Mouse (Mus musculus) embryonic facial prominence, embryonic 15.5 days (tissue): ENCODE data around the gene Golt1a. TPM values are rescaled to one million over a fixed set of nuclear protein-coding genes. Genes with fewer than 3 reads are reported as not detected.
A peak's percentile ranks its signal among the peaks of the same experiment; 100 is the strongest.

Source experiments
- ATAC-seq: fragments of 200-750 bp; cut with Nextera tagmentation; 2 replicates; pipeline ENCODE4 v1.8.0; 2017; ENCODE audit warnings: low read depth, moderate TSS enrichment; ENCODE audit not compliant: insufficient number of reproducible peaks, low FRiP score, low TSS enrichment
- H3K27ac ChIP-seq: fragments of 300-500 bp; sonication (generic); replicated peaks from 2 replicates; pipeline ENCODE4 v1.5.1; 2015; ENCODE audit warnings: mild to moderate bottlenecking, inconsistent platforms
- H3K27me3 ChIP-seq: fragments of 300-500 bp; sonication (generic); 2 replicates; pipeline ENCODE4 v1.6.1; 2015; ENCODE audit warnings: inconsistent platforms
- H3K36me3 ChIP-seq: fragments of 300-500 bp; sonication (generic); 2 replicates; pipeline ENCODE4 v1.6.1; 2015; ENCODE audit warnings: mild to moderate bottlenecking, inconsistent platforms
- H3K4me1 ChIP-seq: fragments of 300-500 bp; sonication (generic); 2 replicates; pipeline ENCODE4 v1.6.1; 2015; ENCODE audit warnings: inconsistent platforms
- H3K4me2 ChIP-seq: fragments of 300-500 bp; sonication (generic); replicated peaks from 2 replicates; pipeline ENCODE4 v1.6.1; 2015; ENCODE audit warnings: mild to moderate bottlenecking, inconsistent platforms
- H3K4me3 ChIP-seq: fragments of 300-500 bp; sonication (generic); replicated peaks from 2 replicates; pipeline ENCODE4 v1.5.1; 2015; ENCODE audit warnings: mild to moderate bottlenecking, inconsistent platforms
- H3K9ac ChIP-seq: fragments of 300-500 bp; sonication (generic); 2 replicates; pipeline ENCODE4 v1.6.1; 2015; ENCODE audit warnings: inconsistent platforms
- H3K9me3 ChIP-seq: fragments of 300-500 bp; sonication (generic); replicated peaks from 2 replicates; pipeline ENCODE4 v1.6.1; 2016; ENCODE audit warnings: inconsistent platforms
- WGBS: fragments of 180-500 bp; shearing (Covaris S2); methylation state at CpG from one replicate; pipeline ENCODE4 v1.1.7; 2015; 5-methylcytosine and 5-hydroxymethylcytosine counted together
- polyA plus RNA-seq: library from polyadenylated mRNA; unstranded; fragments of >200 nt; fragmentation: Nextera tagmentation; extraction: Ambion mirVana; gene quantifications from 2 replicates; pipeline ENCODE4 v1.2.1, GENCODE M21; 2015

Gene Golt1a
- polyA plus RNA-seq, 1 experiment from 2014 or later: 0.48 TPM

DNA sequence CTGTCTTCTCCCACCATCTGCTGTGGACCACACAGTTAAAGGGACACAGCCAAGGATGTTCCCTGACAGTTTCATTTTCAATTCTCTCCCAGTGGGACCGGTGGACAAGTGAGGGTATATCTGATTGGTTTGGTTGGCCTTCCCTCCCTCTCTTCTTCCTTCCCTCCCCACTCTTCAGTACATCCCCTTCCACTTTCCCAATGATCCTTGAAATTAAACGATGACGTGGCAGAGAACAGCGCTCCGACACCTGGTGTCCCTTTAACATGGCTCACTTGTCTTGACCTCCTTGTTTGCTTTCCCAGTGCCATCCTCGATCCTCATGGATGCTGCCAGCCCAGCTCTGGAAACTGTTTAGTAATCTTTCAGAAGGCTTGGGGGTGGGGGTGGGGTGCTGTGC, 31.1 kb upstream of the Golt1a start:
- H3K27ac ChIP-seq: no peak overlapping the region
- no peaks in the 10 kb centered on the region for H3K9me3 ChIP-seq
- no peaks in the 10 kb centered on the region for H3K27me3 ChIP-seq
- H3K9ac ChIP-seq: no peak overlapping the region
- WGBS: 77% methylated on average over 6 of the region's 6 CpGs
- H3K4me1 ChIP-seq: no peaks in the 10 kb centered on the region
- no peak overlapping the region for H3K4me3 ChIP-seq
- no peak for ATAC-seq
- H3K4me2 ChIP-seq: no peak overlapping the region
- H3K36me3 ChIP-seq: no peaks in the 10 kb centered on the region

DNA sequence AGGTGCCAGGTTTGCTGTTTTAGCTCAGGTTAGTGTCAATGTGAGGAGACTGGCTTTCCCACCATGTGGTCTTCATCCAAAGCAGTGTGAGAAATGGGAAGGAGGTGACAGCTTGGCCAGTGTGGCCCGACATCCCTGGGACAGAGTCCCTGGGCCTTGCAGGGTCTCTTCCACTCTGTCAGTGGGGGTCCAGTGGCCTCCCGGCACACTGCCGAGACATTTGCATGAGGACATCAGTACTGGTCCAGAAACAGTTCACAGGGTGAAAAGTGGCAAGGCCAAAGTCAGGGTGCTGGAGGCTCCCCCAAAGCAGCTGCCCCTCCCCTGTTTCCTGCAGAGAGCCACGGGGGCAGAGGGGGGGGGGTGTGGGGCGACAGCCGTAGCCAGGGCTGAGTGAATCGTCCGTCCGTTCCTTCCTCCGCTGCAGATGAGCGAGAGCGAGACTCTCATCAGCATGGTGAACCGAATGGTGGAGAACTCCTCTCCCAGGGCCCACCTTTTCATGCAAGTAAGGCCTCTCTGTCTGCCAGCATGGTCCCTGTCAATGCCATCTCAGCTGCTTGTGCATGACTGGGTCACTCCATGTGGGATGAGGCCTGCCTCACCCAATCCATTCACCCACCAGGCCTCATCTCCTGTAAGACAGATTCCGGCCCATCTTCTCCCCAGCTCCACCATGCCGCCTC, 30.5 kb upstream of the Golt1a start:
- Histone ChIP-seq H3K27ac (no peak overlapping the region), H3K9ac (no peak overlapping the region), H3K9me3 (no peaks in the 10 kb centered on the region), H3K27me3 (no peaks in the 10 kb centered on the region), H3K4me1 (no peaks in the 10 kb centered on the region), H3K4me3 (no peak overlapping the region), H3K4me2 (no peak overlapping the region), H3K36me3 (no peaks in the 10 kb centered on the region)
- WGBS: 76% methylated on average over 15 of the region's 15 CpGs
- no peak for ATAC-seq

DNA sequence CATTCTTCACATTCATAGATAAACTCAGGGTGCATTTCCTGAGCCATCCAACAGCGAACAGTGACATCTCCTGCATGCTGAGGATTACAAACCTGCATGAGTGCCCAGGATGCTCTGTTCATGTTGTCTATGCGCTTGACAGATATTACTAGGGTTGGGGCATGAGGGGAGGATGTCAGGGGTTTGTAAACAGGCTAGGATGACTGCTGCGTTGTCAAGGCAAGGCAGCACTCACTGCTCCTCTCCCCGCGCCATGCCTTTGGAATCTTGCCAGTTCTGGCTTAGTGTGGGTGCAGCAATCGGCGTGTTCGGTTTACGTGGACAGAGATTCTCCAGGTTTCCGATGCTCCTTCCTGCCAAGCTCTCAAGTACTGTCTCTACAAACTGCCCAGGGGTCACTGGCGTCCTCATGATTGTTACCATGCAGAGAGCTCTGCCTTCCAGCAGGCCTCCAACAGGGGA, 29.9 kb upstream of the Golt1a start:
- Histone ChIP-seq H3K9me3 (no peaks in the 10 kb centered on the region), H3K9ac (no peak overlapping the region), H3K27ac (no peak overlapping the region), H3K36me3 (no peaks in the 10 kb centered on the region), H3K4me1 (no peaks in the 10 kb centered on the region), H3K27me3 (no peaks in the 10 kb centered on the region), H3K4me3 (no peak overlapping the region), H3K4me2 (no peak overlapping the region)
- no peak for ATAC-seq
- WGBS: 60% methylated on average over 11 of the region's 11 CpGs

DNA sequence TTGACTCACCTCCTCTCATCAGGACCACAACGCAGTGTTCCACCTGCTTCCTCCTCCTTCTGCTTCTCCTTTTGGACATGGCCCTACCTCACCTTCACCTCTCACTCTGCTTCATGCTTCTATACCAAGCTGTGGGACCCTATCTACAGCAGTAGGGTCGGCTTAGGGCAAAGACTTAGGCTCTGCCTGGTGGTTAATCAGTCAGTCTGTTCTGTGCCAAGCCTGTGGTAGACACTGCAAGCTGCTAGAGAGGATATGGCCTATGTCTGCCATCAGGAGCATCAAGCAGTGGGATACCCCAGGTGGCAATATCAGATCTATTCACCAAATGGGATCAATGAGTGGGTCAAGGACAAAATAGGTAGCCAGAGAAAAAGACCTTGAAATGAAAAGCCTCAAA, 29.1 kb upstream of the Golt1a start:
- H3K4me1 ChIP-seq: no peaks in the 10 kb centered on the region
- no peak overlapping the region for H3K4me3 ChIP-seq
- WGBS: 76% methylated on average over 2 of the region's 2 CpGs

DNA sequence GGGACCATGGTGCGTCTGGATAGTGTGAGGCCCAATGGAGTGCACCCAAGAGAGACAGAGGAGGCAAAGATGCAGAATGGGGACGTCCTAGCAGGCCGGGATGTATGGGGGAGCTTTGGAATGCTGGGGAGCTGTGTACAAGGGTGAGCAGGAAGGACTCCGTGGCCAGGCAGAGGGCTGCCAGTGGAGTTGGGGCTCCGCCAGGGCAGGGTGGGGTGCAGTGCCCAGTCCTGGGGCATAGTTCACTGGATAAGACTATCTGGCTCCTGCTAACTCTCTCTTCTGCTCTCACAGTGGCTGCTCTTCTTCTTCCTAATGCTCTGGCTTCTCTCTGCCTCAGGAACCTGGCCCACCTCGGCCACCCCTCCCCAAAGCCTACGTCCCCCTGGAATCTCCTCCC, 23.7 kb upstream of the Golt1a start:
- 77% methylated on average over 7 of the region's 7 CpGs for WGBS
- ATAC-seq: no peak

More for the DNA sequence above, 29.1 kb upstream of the Golt1a start:
- Histone ChIP-seq H3K27ac (no peak overlapping the region), H3K4me2 (no peak overlapping the region), H3K27me3 (no peaks in the 10 kb centered on the region), H3K36me3 (no peaks in the 10 kb centered on the region), H3K9ac (no peak overlapping the region), H3K9me3 (no peaks in the 10 kb centered on the region)
- no peak for ATAC-seq

DNA sequence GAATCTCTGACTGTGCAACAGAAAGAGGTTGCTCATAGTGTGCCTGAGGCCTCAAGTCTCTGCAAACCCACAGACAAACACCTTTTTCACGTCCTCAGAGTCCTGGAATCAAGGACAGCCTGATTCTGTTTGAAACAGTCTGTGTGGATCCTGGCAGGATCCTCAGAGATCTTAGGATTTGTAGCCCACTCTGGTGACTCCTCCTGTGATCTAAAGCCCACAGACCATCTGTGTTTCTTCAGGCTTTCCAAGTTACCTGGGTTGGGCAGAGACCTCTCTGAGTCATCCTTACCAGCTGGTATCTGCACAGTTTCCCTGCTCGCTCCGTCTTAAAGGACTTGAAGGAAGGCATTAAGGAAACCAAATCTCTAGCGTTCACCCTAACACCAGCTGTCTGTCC, 22.5 kb upstream of the Golt1a start:
- Histone ChIP-seq H3K9ac (no peak overlapping the region), H3K36me3 (no peaks in the 10 kb centered on the region), H3K4me2 (no peak overlapping the region), H3K4me1 (no peaks in the 10 kb centered on the region), H3K27ac (no peak overlapping the region), H3K9me3 (no peaks in the 10 kb centered on the region), H3K4me3 (no peak overlapping the region), H3K27me3 (no peaks in the 10 kb centered on the region)
- ATAC-seq: no peak
- WGBS: 75% methylated on average over 4 of the region's 4 CpGs

More for the DNA sequence above, 23.7 kb upstream of the Golt1a start:
- H3K36me3 ChIP-seq: no peaks in the 10 kb centered on the region
- H3K9me3 ChIP-seq: no peaks in the 10 kb centered on the region
- H3K4me1 ChIP-seq: no peaks in the 10 kb centered on the region
- no peak overlapping the region for H3K9ac ChIP-seq
- H3K4me3 ChIP-seq: no peak overlapping the region
- no peaks in the 10 kb centered on the region for H3K27me3 ChIP-seq
- no peak overlapping the region for H3K27ac ChIP-seq
- no peak overlapping the region for H3K4me2 ChIP-seq

DNA sequence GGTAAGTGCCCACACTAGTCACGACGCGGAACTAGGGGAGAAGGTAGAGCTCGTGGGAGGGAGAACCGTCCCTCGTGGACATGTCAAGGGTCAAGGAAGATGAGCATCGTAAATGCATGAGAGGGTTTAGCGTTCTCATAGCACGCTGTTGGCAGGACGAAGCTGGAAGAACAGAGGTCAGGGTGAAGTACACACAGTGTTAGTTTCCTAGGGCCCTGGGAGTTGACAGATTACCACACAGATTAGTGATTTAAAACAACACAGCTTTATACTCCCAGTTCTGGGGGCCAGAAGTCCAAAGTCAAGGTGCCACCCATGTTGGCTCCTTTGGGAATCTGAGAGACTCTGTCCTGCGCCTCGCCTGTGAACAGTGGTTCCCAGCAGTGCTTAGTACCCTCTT, 21.7 kb upstream of the Golt1a start:
- H3K4me2 ChIP-seq: no peak overlapping the region
- 93% methylated on average over 12 of the region's 12 CpGs for whole genome bisulfite sequencing
- H3K4me1 ChIP-seq: no peaks in the 10 kb centered on the region
- no peaks in the 10 kb centered on the region for H3K9me3 ChIP-seq
- ATAC-seq: no peak
- no peak overlapping the region for H3K4me3 ChIP-seq
- no peak overlapping the region for H3K27ac ChIP-seq
- H3K27me3 ChIP-seq: no peaks in the 10 kb centered on the region
- H3K36me3 ChIP-seq: 0 out of 2 replicates have a peak, but pooled peaks cover 3% of the 10 kb centered on the region
- no peak overlapping the region for H3K9ac ChIP-seq

DNA sequence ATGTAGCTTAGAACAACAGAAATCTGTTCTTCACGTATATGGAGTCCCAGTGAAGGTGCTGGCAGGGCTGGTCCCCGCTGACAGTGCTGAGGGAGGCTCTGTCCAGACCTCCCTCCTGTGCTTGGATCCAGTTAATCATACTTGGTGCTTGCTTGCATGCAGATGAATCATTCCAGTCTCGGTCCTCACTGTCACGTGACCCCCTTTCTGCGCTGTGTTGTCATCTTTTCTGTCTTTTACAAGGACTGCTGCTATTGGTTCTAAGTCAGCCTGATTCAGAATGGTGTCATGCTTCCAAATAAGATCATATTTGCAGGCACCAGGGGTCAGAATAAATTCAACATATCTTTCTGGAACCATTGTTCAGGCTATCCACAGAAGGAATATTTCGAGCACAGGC, 17.7 kb upstream of the Golt1a start:
- WGBS: 83% methylated on average over 6 of the region's 6 CpGs
- no peak overlapping the region for H3K4me2 ChIP-seq
- H3K36me3 ChIP-seq: 0 out of 2 replicates have a peak, but pooled peaks cover 3% of the 10 kb centered on the region
- H3K9ac ChIP-seq: no peak overlapping the region
- H3K9me3 ChIP-seq: no peaks in the 10 kb centered on the region
- no peak overlapping the region for H3K27ac ChIP-seq
- no peak for ATAC-seq
- H3K27me3 ChIP-seq: no peaks in the 10 kb centered on the region
- peaks cover 18% of the 10 kb centered on the region for H3K4me1 ChIP-seq
- no peak overlapping the region for H3K4me3 ChIP-seq

DNA sequence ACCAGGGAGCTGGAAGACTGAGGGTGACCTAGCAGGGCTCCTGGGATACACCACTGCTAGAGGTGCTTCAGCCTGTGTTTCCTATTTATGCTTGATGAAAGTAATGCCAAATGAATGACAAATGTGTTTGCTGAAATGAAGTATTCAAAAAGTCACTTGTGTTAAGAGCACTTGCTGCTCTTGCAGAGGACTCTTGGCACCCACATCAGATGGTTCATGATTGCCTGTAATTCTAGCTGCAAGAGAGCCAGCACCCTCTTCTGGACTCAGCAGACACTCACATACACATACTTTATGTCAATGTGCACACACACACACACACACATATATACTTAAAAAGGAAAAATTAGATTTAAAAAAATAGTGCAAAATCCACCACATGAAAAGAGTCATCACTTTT, 17.0 kb upstream of the Golt1a start:
- Histone ChIP-seq H3K9me3 (no peaks in the 10 kb centered on the region), H3K4me3 (no peak overlapping the region), H3K36me3 (0 out of 2 replicates have a peak, but pooled peaks cover 3% of the 10 kb centered on the region), H3K4me1 (peaks cover 23% of the 10 kb centered on the region), H3K9ac (no peak overlapping the region), H3K27me3 (no peaks in the 10 kb centered on the region), H3K4me2 (no peak overlapping the region), H3K27ac (no peak overlapping the region)
- no peak for ATAC-seq

DNA sequence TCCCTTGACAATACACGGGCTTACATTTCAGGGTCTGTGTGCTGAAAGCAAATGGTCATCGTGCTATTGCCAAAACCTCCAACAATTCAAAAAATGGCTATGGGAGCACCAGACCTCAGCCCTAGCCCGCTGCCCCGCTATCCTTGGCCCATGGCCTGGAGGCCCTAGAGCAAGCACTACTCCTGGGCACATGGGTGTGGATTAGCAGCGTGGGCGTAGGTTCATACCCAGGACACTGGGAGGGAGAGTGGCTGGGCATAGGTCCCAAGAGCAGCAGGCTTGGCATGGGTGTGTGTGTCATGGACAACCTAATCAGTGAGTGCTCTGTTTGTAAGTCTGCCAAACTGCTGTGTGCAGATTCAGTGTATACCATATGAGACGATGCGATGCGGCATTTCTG, 13.2 kb upstream of the Golt1a start:
- Histone ChIP-seq H3K9me3 (no peaks in the 10 kb centered on the region), H3K27me3 (no peaks in the 10 kb centered on the region), H3K36me3 (0 out of 2 replicates have a peak, but pooled peaks cover 3% of the 10 kb centered on the region), H3K4me3 (no peak overlapping the region), H3K4me2 (no peak overlapping the region), H3K4me1 (peaks cover 37% of the 10 kb centered on the region), H3K9ac (no peak overlapping the region), H3K27ac (no peak overlapping the region; the same call in 1 of the 2 replicates)
- WGBS: 58% methylated on average over 9 of the region's 9 CpGs
- peak; percentile 31; the same call in 1 of the 2 replicates for ATAC-seq

DNA sequence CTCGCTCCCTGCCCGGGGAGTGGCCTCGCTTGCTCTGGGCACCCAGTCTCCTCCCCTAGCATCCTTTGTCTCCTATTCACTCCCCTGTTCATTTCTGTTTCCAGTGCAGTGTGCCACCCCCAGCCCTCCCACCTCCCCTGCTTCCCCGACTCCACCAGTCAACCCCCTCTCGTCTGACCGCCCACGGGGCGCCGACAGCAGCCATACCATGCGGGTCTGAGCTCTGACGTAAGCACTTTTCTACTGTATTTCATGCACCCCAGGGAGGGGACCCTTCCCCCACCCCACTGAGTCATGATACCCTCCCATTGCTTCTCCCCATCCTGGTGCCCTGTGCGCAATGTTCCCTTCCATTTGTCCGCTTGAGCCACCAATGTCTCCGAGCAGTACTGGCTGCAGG, 10.8 kb upstream of the Golt1a start:
- H3K4me3 ChIP-seq: no peak overlapping the region
- ATAC-seq: 0 out of 2 replicates have a peak, but pooled peaks have one; percentile 11
- no peaks in the 10 kb centered on the region for H3K27me3 ChIP-seq
- peaks cover 44% of the 10 kb centered on the region for H3K4me1 ChIP-seq
- no peak overlapping the region for H3K27ac ChIP-seq
- H3K36me3 ChIP-seq: no peaks in the 10 kb centered on the region
- 35% methylated on average over 14 of the region's 14 CpGs for WGBS
- no peak overlapping the region; the same call in 1 of the 2 replicates for H3K4me2 ChIP-seq
- H3K9ac ChIP-seq: no peak overlapping the region
- H3K9me3 ChIP-seq: no peaks in the 10 kb centered on the region

DNA sequence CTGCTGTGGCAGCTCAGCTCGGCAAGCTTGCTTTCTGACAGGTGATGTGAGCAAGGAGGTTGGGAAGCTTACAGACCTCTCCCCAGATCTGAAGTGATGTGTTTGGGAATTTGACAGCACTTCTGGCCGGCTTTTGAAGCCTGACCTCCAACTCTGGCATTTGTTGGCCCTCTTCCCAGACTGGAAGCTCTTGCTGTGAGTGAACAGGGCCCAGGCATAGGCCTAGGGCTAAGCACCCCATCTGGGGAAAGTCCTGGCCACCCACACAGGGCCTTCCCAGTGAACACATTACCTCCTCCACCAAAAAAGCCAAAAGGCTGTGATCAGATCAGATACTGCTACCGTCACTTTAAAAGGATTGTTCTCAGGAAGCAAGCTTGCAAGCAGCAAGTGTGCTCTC, 7.1 kb upstream of the Golt1a start:
- H3K27me3 ChIP-seq: no peaks in the 10 kb centered on the region
- 24% methylated on average over 3 of the region's 3 CpGs for WGBS
- H3K4me2 ChIP-seq: no peak overlapping the region
- H3K9ac ChIP-seq: no peak overlapping the region
- no peak for ATAC-seq
- H3K36me3 ChIP-seq: no peaks in the 10 kb centered on the region
- no peak overlapping the region for H3K4me3 ChIP-seq
- H3K27ac ChIP-seq: 0 out of 2 replicates have a peak overlapping the region, but pooled peaks have one; percentile 35
- no peaks in the 10 kb centered on the region for H3K9me3 ChIP-seq
- peaks cover 25% of the 10 kb centered on the region for H3K4me1 ChIP-seq
